8 mouse cellular contexts compared by ENCODE assay signal in genomic region chr16:35490231-35491070, GRCm38 (mm10). TPM values are rescaled to one million over a fixed set of nuclear protein-coding genes. Genes with fewer than 3 reads are reported as not detected.
A peak's percentile ranks its signal among the peaks of the same experiment; 100 is the strongest.
DNase-seq lines count a peak whose midpoint lies in the region; ATAC-seq and TF ChIP-seq lines count a peak whose summit lies in the region.

TSS of gene Pdia5 (minus strand) at chr16:35490873.

- peaks cover 15% of the 10 kb centered on the region for H3K27me3 ChIP-seq in forebrain, embryonic 10.5 days (ENCODE audit: poor library complexity, severe bottlenecking)
- no peaks in the 10 kb centered on the region for H3K27me3 ChIP-seq in heart, embryonic 13.5 days (replicated peaks)
- no peaks in the 10 kb centered on the region for H3K27me3 ChIP-seq in kidney, postnatal 0 days (ENCODE audit: insufficient read depth, low read length)
- no peaks in the 10 kb centered on the region for H3K27me3 ChIP-seq in midbrain, postnatal 0 days (ENCODE audit: insufficient read depth, low read length)

- peaks cover 45% of the 10 kb centered on the region for H3K4me1 ChIP-seq in forebrain, embryonic 10.5 days
- H3K4me1 ChIP-seq in heart, embryonic 13.5 days, result peaks cover 25% of the 10 kb centered on the region
- 0 out of 2 replicates have a peak, but pooled peaks cover 4% of the 10 kb centered on the region for H3K4me1 ChIP-seq in kidney, postnatal 0 days (replicated peaks; ENCODE audit: insufficient read depth, low read length)
- H3K4me1 ChIP-seq in midbrain, postnatal 0 days (ENCODE audit: insufficient read depth, low read length), result peaks cover 2% of the 10 kb centered on the region; the same call in 1 of the 2 replicates

- WGBS in forebrain, embryonic 10.5 days, result under 1% methylated on average over 66 of the region's 66 CpGs
- WGBS in heart, embryonic 13.5 days, result under 1% methylated on average over 66 of the region's 66 CpGs
- under 1% methylated on average over 65 of the region's 66 CpGs for WGBS in kidney, postnatal 0 days
- WGBS in midbrain, postnatal 0 days, result 0% methylated on average over 60 of the region's 66 CpGs

- H3K9me3 ChIP-seq in forebrain, embryonic 10.5 days, result no peaks in the 10 kb centered on the region
- H3K9me3 ChIP-seq in heart, embryonic 13.5 days, result no peaks in the 10 kb centered on the region
- no peaks in the 10 kb centered on the region for H3K9me3 ChIP-seq in kidney, postnatal 0 days (replicated peaks; ENCODE audit: low read length)
- H3K9me3 ChIP-seq in midbrain, postnatal 0 days (ENCODE audit: low read length), result no peaks in the 10 kb centered on the region

- peak within 1 kb of the TSS; percentile 89 for H3K9ac ChIP-seq in heart, embryonic 13.5 days
- peak within 1 kb of the TSS; percentile 62 for H3K9ac ChIP-seq in kidney, postnatal 0 days (ENCODE audit: low read depth, low read length)
- peak within 1 kb of the TSS; percentile 67 for H3K9ac ChIP-seq in midbrain, postnatal 0 days (replicated peaks; ENCODE audit: low read length, poor library complexity, severe bottlenecking)

- ATAC-seq in heart, embryonic 13.5 days (ENCODE audit: extremely low read depth, insufficient number of reproducible peaks, low FRiP score, low TSS enrichment), result peak; percentile 76
- ATAC-seq in kidney, postnatal 0 days (replicated peaks; ENCODE audit: low FRiP score, low read depth), result peak; percentile 92
- ATAC-seq in midbrain, postnatal 0 days (ENCODE audit: low FRiP score), result peak; percentile 91

- H3K4me2 ChIP-seq in heart, embryonic 13.5 days, result peak within 1 kb of the TSS; percentile 94
- peak within 1 kb of the TSS; percentile 99 for H3K4me2 ChIP-seq in kidney, postnatal 0 days (ENCODE audit: low read length)
- H3K4me2 ChIP-seq in midbrain, postnatal 0 days (ENCODE audit: low read depth, low read length, poor library complexity, severe bottlenecking), result peak within 1 kb of the TSS; percentile 93

- no peaks in the 10 kb centered on the region for H3K36me3 ChIP-seq in forebrain, embryonic 10.5 days (replicated peaks)
- H3K36me3 ChIP-seq in heart, embryonic 13.5 days, result no peaks in the 10 kb centered on the region
- H3K36me3 ChIP-seq in kidney, postnatal 0 days (ENCODE audit: insufficient read depth, low read length), result no peaks in the 10 kb centered on the region
- no peaks in the 10 kb centered on the region for H3K36me3 ChIP-seq in midbrain, postnatal 0 days (ENCODE audit: insufficient read depth, low read length)

- peak; percentile 19 to 40 for DNase-seq in spleen, adult 18-20 months
- DNase-seq in spleen, adult 12 weeks (ENCODE audit: low spot score), result no peak
- peak; percentile 85 for DNase-seq in forebrain, embryonic 10.5 days (ENCODE audit: extremely low spot score, low spot score)
- peak; percentile 94 for DNase-seq in kidney, postnatal 0 days (ENCODE audit: low spot score)
- DNase-seq in liver, result peak; percentile 82
- peak; percentile 91 for DNase-seq in midbrain, postnatal 0 days (ENCODE audit: low spot score)
- DNase-seq in telencephalon, adult 2 months (ENCODE audit: low read depth, low spot score), result peak; percentile 58

- peak within 1 kb of the TSS; percentile 93 for H3K4me3 ChIP-seq in forebrain, embryonic 10.5 days
- peak within 1 kb of the TSS; percentile 89 for H3K4me3 ChIP-seq in heart, embryonic 13.5 days
- H3K4me3 ChIP-seq in kidney, postnatal 0 days (replicated peaks; ENCODE audit: low read depth, low read length), result peak within 1 kb of the TSS; percentile 77
- peak within 1 kb of the TSS; percentile 76 for H3K4me3 ChIP-seq in midbrain, postnatal 0 days (ENCODE audit: low read depth, low read length)

- TF ChIP-seq CTCF in kidney, postnatal 0 days (IDR thresholded peaks at IDR 0.05; ENCODE audit: low read depth), result no peak
- no peak for TF ChIP-seq CTCF in midbrain, postnatal 0 days (IDR thresholded peaks at IDR 0.05)

- H3K27ac ChIP-seq in forebrain, embryonic 10.5 days, result peak within 1 kb of the TSS; percentile 86
- H3K27ac ChIP-seq in heart, embryonic 13.5 days (replicated peaks), result no peak within 1 kb of the TSS
- no peak within 1 kb of the TSS for H3K27ac ChIP-seq in kidney, postnatal 0 days
- H3K27ac ChIP-seq in midbrain, postnatal 0 days (ENCODE audit: low read depth, low read length), result no peak within 1 kb of the TSS; the same call in 1 of the 2 replicates

RNA-seq across cellular contexts. Expression of gene Pdia5, which starts in this region (rescaled TPM):
- polyA plus RNA-seq in forebrain, embryonic 10.5 days (2016; fragmentation: Nextera tagmentation; extraction: Ambion mirVana), result 19.1 and 22.7 TPM in 2 replicates
- polyA plus RNA-seq in heart, embryonic 13.5 days (2015; fragmentation: Nextera tagmentation; extraction: Ambion mirVana), result 28.2 and 31.6 TPM in 2 replicates
- polyA plus RNA-seq in kidney, postnatal 0 days (2015; fragmentation: Nextera tagmentation; extraction: Ambion mirVana), result 42.2 and 46.0 TPM in 2 replicates
- 2.6 and 4.3 TPM in 2 replicates for total RNA-seq in midbrain, postnatal 0 days (2014; rRNA removed)
- 7.7 and 8.0 TPM in 2 replicates for polyA plus RNA-seq in midbrain, postnatal 0 days (2015; fragmentation: Nextera tagmentation; extraction: Ambion mirVana)
